Mouse (Mus musculus) megakaryocyte, embryonic 14.5 days (primary cell): ENCODE results near the gene Prdm1.

Source experiments
- FLI1 ChIP-seq: IDR thresholded peaks from 2 replicates; pipeline ENCODE4 v1.6.1; 2012; ENCODE audit warnings: low read length, inconsistent platforms, mixed read lengths
- GATA1 ChIP-seq: IDR thresholded peaks from 3 replicates; pipeline ENCODE4 v1.6.1; 2012; ENCODE audit warnings: mixed read lengths, low read length, inconsistent platforms, borderline replicate concordance

GRCm38 (mm10) chr10:44481379-44481778 lies 46.9 kb downstream of the Prdm1 start:
- TF ChIP-seq GATA1 (no peak), FLI1 (no peak)
